Mouse (Mus musculus) bone marrow macrophage, adult 2 months (primary cell): ENCODE measurements around the gene Cers6. TPM values are rescaled to one million over a fixed set of nuclear protein-coding genes. Genes with fewer than 3 reads are reported as not detected.

Experiments
- H3K27ac ChIP-seq: 2 replicates; pipeline ENCODE4 v1.5.1; 2012; ENCODE audit warnings: low read depth, low read length; ENCODE audit not compliant: insufficient read depth
- H3K4me1 ChIP-seq: 2 replicates; pipeline ENCODE4 v1.6.1; 2012; ENCODE audit warnings: low read length; ENCODE audit not compliant: control insufficient read depth, insufficient read depth
- H3K4me3 ChIP-seq: 2 replicates; pipeline ENCODE4 v1.5.1; 2012; ENCODE audit warnings: mild to moderate bottlenecking, low read length, moderate library complexity; ENCODE audit not compliant: insufficient read depth
- CTCF ChIP-seq: IDR thresholded peaks from 2 replicates; pipeline ENCODE4 v1.5.1; 2012; ENCODE audit warnings: low read depth, mild to moderate bottlenecking, low read length, moderate library complexity
- POLR2A ChIP-seq: IDR thresholded peaks from 2 replicates; pipeline ENCODE4 v1.6.1; 2012; ENCODE audit warnings: mild to moderate bottlenecking, low read depth, low read length, borderline replicate concordance
- polyA plus RNA-seq: library from polyadenylated mRNA; stranded (reverse); fragments of >200 nt; gene quantifications from 2 replicates; pipeline ENCODE4 v1.2.4, GENCODE M21; 2012; ENCODE audit not compliant: missing spikeins, insufficient read depth, insufficient read length

Cers6 gene
- polyA plus RNA-seq, 1 experiment: 34.3 TPM

- Histone ChIP-seq H3K4me1 (no peaks in the 10 kb centered on the region), H3K27ac (no peak overlapping the region), H3K4me3 (no peak overlapping the region)
- TF ChIP-seq POLR2A (no peak), CTCF (no peak)
Observed at GRCm38 (mm10) chr2:69099147-69099546, 237.9 kb downstream of the Cers6 start.

- no peak for TF ChIP-seq POLR2A
- peak; percentile 47 for TF ChIP-seq CTCF
- Histone ChIP-seq H3K27ac (no peak overlapping the region), H3K4me1 (no peaks in the 10 kb centered on the region), H3K4me3 (no peak overlapping the region)
Observed at GRCm38 (mm10) chr2:69100706-69101105, 239.5 kb downstream of the Cers6 start.

DNA sequence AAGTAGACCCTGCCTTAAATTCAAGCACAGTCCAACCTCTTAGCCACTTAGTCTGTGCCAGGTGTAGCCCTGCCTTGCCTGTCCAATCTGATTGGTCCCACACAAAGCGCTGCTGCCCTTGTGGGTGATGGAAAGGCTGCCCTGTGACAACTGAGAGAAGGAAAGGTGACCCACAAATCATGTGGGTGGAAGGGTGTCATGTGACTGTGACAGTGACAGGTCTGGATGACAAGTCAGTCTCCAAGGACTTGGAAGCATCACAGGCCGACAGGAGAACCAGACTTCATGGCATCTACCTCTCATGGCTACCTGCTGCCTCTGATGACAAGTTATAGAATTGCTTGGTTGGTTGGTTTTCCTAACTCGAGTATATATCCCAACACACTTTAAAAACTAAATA, 242.3 kb downstream of the Cers6 start:
- Histone ChIP-seq H3K4me1 (no peaks in the 10 kb centered on the region), H3K4me3 (no peak overlapping the region), H3K27ac (no peak overlapping the region)
- TF ChIP-seq CTCF (no peak), POLR2A (no peak)

DNA sequence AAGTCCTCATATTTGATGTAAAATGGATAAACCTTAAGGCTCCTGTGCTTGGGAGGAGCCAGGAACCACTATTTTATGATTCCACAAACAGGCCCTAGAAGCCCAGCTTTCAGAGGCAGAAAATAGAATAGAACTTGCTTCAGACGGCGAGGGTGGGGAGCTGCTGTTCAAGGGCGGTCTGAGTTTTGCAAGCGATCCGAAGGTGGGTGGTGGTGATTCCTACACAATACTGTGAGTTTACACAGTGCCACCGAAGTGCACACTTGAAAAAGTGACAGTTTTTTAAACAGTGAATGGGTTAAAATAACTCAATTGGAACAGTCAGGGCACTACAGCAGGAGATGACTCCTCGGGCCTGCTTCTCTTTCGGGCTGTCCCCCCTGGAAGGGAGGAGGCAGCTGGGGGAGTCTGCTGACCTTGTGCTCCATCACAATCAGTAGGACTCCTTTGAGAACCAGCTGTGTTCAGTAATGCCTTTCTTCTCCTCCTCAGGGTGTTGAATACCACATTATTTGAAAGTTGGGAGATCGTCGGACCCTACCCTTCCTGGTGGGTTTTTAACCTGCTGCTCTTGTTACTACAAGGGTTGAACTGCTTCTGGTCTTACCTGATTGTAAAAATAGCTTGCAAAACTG, 243.4 kb downstream of the Cers6 start:
- Histone ChIP-seq H3K27ac (no peak overlapping the region), H3K4me1 (peaks cover 8% of the 10 kb centered on the region), H3K4me3 (no peak overlapping the region)
- TF ChIP-seq CTCF (no peak), POLR2A (no peak)

GRCm38 (mm10) chr2:69109246-69109645, 248.0 kb downstream of the Cers6 start:
- peaks cover 12% of the 10 kb centered on the region for H3K4me1 ChIP-seq
- no peak for TF ChIP-seq POLR2A
- TF ChIP-seq CTCF: no peak
- H3K27ac ChIP-seq: peak overlapping the region; percentile 42; the same call in 1 of the 2 replicates
- H3K4me3 ChIP-seq: no peak overlapping the region

- Histone ChIP-seq H3K27ac (peak overlapping the region; percentile 42), H3K4me1 (peaks cover 12% of the 10 kb centered on the region), H3K4me3 (no peak overlapping the region)
- TF ChIP-seq CTCF (no peak), POLR2A (no peak)
Observed at GRCm38 (mm10) chr2:69109710-69110109, 248.5 kb downstream of the Cers6 start.

GRCm38 (mm10) chr2:69112609-69113008, 251.4 kb downstream of the Cers6 start:
- Histone ChIP-seq H3K4me1 (peaks cover 14% of the 10 kb centered on the region), H3K4me3 (no peak overlapping the region), H3K27ac (no peak overlapping the region)
- no peak for TF ChIP-seq CTCF
- no peak for TF ChIP-seq POLR2A

DNA sequence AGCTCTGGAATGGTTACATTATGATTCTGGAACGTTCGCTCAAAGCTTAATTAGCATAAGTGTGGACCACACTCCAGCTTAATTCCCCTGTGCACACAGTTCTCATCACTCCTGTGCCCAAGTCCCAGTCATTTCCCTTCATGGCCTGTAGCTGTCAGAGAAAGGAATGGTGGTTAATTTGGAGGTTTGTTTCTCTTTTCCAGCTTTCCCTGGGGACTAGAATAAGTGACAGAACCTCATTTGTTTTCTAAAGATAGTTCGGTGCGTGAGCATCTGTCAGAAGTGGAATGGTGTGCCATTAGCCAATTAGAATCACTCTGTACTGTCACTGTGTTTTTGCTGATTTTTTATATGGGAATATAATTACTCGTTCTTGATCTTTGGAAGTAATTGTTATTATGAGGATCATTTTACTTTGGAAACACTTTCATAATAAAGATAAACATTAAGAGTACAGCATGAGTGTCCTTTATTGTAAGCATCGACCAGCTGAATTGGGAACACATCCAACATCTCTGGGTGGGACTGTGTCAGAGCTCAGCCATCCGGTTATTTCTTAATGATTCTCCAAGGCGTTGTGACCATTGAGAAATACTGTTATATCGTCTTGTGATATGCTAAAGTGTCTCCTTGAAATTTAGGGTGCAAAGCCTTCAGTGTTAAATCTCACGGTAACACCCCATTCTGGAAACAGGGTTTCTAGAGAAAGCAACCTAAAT, 252.7 kb downstream of the Cers6 start:
- no peak overlapping the region for H3K4me3 ChIP-seq
- no peak overlapping the region for H3K27ac ChIP-seq
- peaks cover 11% of the 10 kb centered on the region for H3K4me1 ChIP-seq
- no peak for TF ChIP-seq CTCF
- no peak for TF ChIP-seq POLR2A

DNA sequence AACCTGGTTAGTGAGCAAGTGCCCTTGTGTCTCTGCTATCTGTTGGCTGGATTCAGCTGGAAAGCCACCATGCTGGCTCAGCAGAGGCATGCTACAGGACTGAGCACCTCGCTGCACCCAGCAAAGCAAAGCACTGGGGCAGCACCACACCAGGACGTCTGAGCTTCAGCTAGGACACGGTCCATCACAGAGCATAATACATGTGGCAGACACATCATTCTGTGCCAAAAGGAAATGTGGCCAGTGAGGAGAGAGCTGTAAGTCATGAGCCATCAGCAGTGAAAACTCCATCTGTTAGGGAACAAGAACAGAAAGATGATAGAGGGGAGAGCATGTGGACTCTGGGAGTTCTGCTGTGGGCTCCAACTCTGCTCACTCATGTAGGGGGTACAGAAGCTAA, 254.7 kb downstream of the Cers6 start:
- Histone ChIP-seq H3K4me1 (peaks cover 2% of the 10 kb centered on the region; the same call in 1 of the 2 replicates), H3K4me3 (no peak overlapping the region), H3K27ac (no peak overlapping the region)
- TF ChIP-seq CTCF (no peak), POLR2A (no peak)

DNA sequence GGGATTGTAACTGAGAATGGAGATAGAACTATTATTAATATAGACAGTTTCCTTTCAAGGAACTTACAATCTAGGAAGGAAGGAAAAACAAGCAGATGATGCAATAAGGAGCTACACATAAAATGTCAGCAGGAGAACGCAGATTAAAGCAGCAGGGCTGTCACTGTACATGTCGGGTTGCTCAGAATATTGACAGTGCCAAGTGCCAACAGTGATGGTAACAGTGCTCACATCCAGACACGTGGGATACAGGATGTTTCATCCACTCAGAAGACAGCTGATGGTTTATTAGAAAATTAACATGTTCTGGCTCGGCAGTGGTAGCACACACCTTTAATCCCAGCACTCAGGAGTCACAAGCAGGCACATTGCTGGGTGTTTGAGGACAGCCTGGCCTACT, 255.5 kb downstream of the Cers6 start:
- TF ChIP-seq POLR2A (no peak), CTCF (no peak)
- Histone ChIP-seq H3K27ac (no peak overlapping the region), H3K4me3 (no peak overlapping the region), H3K4me1 (peaks cover 2% of the 10 kb centered on the region; the same call in 1 of the 2 replicates)
